Mouse (Mus musculus) olfactory bulb, adult 2 months (tissue): Measurements from ENCODE around the gene Adamts18.

Experiments
- CTCF ChIP-seq: fragments of 200-500 bp; IDR thresholded peaks from 2 replicates; pipeline ENCODE4 v1.5.1; 2012; ENCODE audit warnings: low read depth, mild to moderate bottlenecking, low read length, moderate library complexity; ENCODE audit not compliant: insufficient read depth
- POLR2A ChIP-seq: fragments of 200-500 bp; IDR thresholded peaks from 2 replicates; pipeline ENCODE4 v1.6.1; 2012; ENCODE audit warnings: mild to moderate bottlenecking, low read depth, low read length, moderate library complexity; ENCODE audit not compliant: insufficient read depth

- TF ChIP-seq POLR2A (no peak), CTCF (no peak)
These were observed 64.8 kb downstream of the Adamts18 start for GRCm38 (mm10) chr8:113783711-113784110.
